Mouse (Mus musculus): ENCODE measurements at regions not wholly inside any gene's neighbourhood (a gene's known extent, or its start where the extent isn't known, plus 50 kb on each side); places are given as distances from the start of the nearest gene placed in this dataset.
"Not testable (repeated sequence)": the region's sequence is repeated elsewhere in the genome, so short reads cannot be mapped to it uniquely, and the experiment has no call there.

- DNase-seq (ENCODE audit: low read depth), result no peak
Observed at GRCm38 (mm10) chrX:50501181-50501580, 72.9 kb upstream of the Olfr1324 start.

GRCm38 (mm10) chrX:50490477-50490967 lies 62.2 kb upstream of the Olfr1324 start:
- not testable (repeated sequence) for DNase-seq (ENCODE audit: low read depth)
